Mouse (Mus musculus) CH12.LX (cell line): Measurements from ENCODE around the gene Tstd2.

ENCODE experiments used
- CHD2 ChIP-seq: IDR thresholded peaks from 2 replicates; pipeline ENCODE4 v1.6.1; 2011; ENCODE audit warnings: low read length, improper control_type of control experiment
- CTCF ChIP-seq, 2 experiments: IDR thresholded peaks in 1 of 2; conservative IDR thresholded peaks in 1 of 2; 2 replicates each; pipeline ENCODE4 v1.5.1; 2011 to 2012; ENCODE audit warnings: low read depth in 2 of 2, low read length in 2 of 2, improper control_type of control experiment in 1 of 2, inconsistent platforms in 1 of 2, mild to moderate bottlenecking in 1 of 2, moderate library complexity in 1 of 2
- NELFE ChIP-seq: IDR thresholded peaks from 2 replicates; pipeline ENCODE4 v1.6.1; 2011; ENCODE audit warnings: low read depth, low read length, improper control_type of control experiment
- POLR2A ChIP-seq: IDR thresholded peaks from 2 replicates; pipeline ENCODE4 v1.6.1; 2011; ENCODE audit warnings: low read depth, mild to moderate bottlenecking, improper control_type of control experiment, low read length
- USF1 ChIP-seq: IDR thresholded peaks from 2 replicates; pipeline ENCODE4 v1.6.1; 2014; ENCODE audit warnings: low read depth, mild to moderate bottlenecking, inconsistent platforms, low read length, improper control_type of control experiment
- ZC3H11A ChIP-seq: IDR thresholded peaks from 2 replicates; pipeline ENCODE4 v1.6.1; 2012; ENCODE audit warnings: low read depth, mild to moderate bottlenecking, inconsistent platforms, low read length, improper control_type of control experiment

DNA sequence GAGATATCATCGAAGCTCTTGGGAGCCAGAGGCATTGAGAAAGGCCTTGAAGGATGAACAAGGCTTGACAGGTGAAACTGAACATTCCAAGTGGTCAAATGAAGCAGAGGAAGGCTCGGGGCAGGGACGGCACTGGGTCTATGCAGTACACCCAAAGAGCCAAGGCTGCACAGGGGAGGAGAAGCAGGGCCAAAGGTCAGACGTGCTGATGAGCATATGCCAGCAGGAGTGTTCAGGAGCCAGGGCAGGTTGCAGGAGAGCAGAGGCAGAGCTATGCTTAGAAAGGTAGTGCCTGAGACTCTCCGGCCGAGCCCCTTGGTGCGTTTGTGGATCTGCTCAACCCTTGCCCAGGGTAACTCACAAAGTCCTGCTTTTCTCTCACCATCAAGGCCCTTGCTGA, 41.9 kb downstream of the Tstd2 start:
- TF ChIP-seq ZC3H11A (no peak), CTCF (conservative IDR thresholded peaks at IDR 0.05 in 1 of 2, IDR thresholded peaks at IDR 0.05 in 1 of 2; ENCODE audit: low read depth in 2 of 2, low read length in 2 of 2) (no peak), NELFE (no peak), USF1 (no peak), POLR2A (no peak), CHD2 (no peak)
